Comparison of ENCODE assay signal across 9 mouse cellular contexts in the genomic region with DNA sequence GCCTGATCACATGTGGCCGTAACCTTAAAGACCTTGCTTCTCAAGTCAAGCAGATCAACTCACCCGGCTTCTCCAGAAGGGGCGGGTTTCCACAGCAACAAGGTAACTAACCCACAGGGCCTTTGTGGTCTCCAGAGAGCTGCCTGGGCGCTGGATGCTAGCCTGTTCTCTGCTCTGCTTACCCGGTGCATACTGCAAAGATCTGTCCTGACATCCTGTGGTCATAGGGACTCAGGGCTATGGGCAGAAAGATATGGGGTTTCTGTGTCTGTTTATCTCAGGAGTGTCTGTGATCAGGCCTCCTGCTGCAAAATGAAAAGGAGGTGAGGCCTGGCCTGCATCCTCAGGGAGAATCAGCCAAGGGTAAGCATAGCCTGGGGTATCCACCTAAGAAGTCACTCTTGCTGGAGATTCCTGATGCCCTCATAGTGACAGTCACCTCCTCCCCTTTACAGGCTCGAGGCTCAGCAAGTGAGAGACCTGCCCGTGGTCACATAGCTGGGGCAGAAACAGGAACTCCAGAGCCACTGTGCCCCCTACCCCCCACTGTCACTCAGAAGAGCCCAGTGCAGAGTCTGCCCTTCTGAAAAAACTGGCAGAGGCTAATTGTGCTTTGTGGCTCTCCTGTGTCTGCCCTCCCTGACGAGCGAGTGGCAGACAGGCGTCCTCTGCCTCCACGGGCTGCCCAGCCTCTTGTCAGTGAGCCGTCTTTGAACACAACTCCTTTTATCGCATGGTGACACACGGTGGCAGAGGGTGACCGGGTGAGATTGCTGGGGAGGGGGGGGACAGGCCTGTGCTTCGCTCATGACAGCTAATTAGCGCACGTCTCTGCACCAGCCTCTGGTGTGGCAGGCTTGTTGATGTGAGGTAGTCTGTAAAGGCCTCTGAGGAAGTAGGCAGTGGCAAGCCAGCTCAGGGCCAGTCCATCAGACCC.
DNase-seq lines count a peak whose midpoint lies in the region; ATAC-seq lines count a peak whose summit lies in the region.
"Had no signal": no experiment of that assay in that cellular context is flagged by ENCODE, and none has a peak within 500 bp of the region (broad histone marks: within the 10 kb centered on the region; RNA-seq: fewer than 3 reads in every experiment).

No protein-coding gene starts in this region.

- 0 out of 2 replicates have a peak, but pooled peaks have one; percentile 15 for ATAC-seq in heart, embryonic 16.5 days (replicated peaks; ENCODE audit: extremely low read depth, insufficient read depth, low FRiP score)
- peak; percentile 81 for ATAC-seq in megakaryocyte progenitor cell, adult 5-6 weeks (replicated peaks; ENCODE audit: poor library complexity)

- DNase-seq in thymus, postnatal 0 days (ENCODE audit: low spot score) = peak; percentile 61
- no peak for DNase-seq in thymus, postnatal 25 days
- DNase-seq in thymus, postnatal 4 days = peak; percentile 60
- DNase-seq in gastrocnemius, postnatal 36 days = no peak
- no peak for DNase-seq in right cerebral cortex, postnatal 14 days
- DNase-seq in lung, postnatal 25 days (ENCODE audit: low spot score) = no peak
- DNase-seq: adrenal gland, postnatal 14 days had no signal

- intact Hi-C loops in gastrocnemius, postnatal 36 days (cut with DNase I) = no loop called here

- H3K36me3 ChIP-seq in heart, embryonic 16.5 days (ENCODE audit: control insufficient read depth, insufficient read depth) = no peaks in the 10 kb centered on the region

- H3K4me3 ChIP-seq in heart, embryonic 16.5 days (ENCODE audit: low read length) = no peak overlapping the region

- H3K9me3 ChIP-seq in heart, embryonic 16.5 days (replicated peaks; ENCODE audit: control insufficient read depth, low read length) = no peaks in the 10 kb centered on the region

- H3K4me2 ChIP-seq in heart, embryonic 16.5 days (ENCODE audit: low read depth, low read length) = no peak overlapping the region; the same call in 1 of the 2 replicates

- peaks cover 59% of the 10 kb centered on the region for H3K4me1 ChIP-seq in heart, embryonic 16.5 days (ENCODE audit: control insufficient read depth, insufficient read depth, low read length)

- H3K27ac ChIP-seq in heart, embryonic 16.5 days (ENCODE audit: low read length) = peak overlapping the region; percentile 38

- WGBS in heart, embryonic 16.5 days = 41% methylated on average over 18 of the region's 18 CpGs

- H3K27me3 ChIP-seq in heart, embryonic 16.5 days (ENCODE audit: control insufficient read depth, insufficient read depth, low read length) = no peaks in the 10 kb centered on the region

- H3K9ac ChIP-seq in heart, embryonic 16.5 days (ENCODE audit: low read length) = peak overlapping the region; percentile 34

Comparison
In these comparisons a context has a peak if more than half of its experiments do, and no peak if none do; other contexts are left out.
1. DNase-seq: peak in thymus, postnatal 0 days (single experiment) and thymus, postnatal 4 days (single experiment); none in thymus, postnatal 25 days (single experiment), gastrocnemius, postnatal 36 days (0 of 2), right cerebral cortex, postnatal 14 days (single experiment) and lung, postnatal 25 days (single experiment).